Mouse (Mus musculus) stomach, embryonic 16.5 days (tissue): ENCODE results near the gene Spns1. TPM values are rescaled to one million over a fixed set of nuclear protein-coding genes. Genes with fewer than 3 reads are reported as not detected.
A peak's percentile ranks its signal among the peaks of the same experiment; 100 is the strongest.
"Not testable (repeated sequence)": the region's sequence is repeated elsewhere in the genome, so short reads cannot be mapped to it uniquely, and the experiment has no call there.

ENCODE experiments used
- ATAC-seq: fragments of 200-750 bp; cut with Nextera tagmentation; 2 replicates; pipeline ENCODE4 v1.8.0; 2017; ENCODE audit warnings: moderate number of reproducible peaks, moderate TSS enrichment; ENCODE audit not compliant: insufficient read depth, low FRiP score
- H3K27ac ChIP-seq: fragments of 300-500 bp; sonication (generic); 2 replicates; pipeline ENCODE4 v1.5.1; 2014; ENCODE audit warnings: low read length
- H3K27me3 ChIP-seq: fragments of 300-500 bp; sonication (generic); 2 replicates; pipeline ENCODE4 v1.6.1; 2014; ENCODE audit warnings: low read length, control low read depth, mixed read lengths; ENCODE audit not compliant: control insufficient read depth, insufficient read depth
- H3K36me3 ChIP-seq: fragments of 300-500 bp; sonication (generic); 2 replicates; pipeline ENCODE4 v1.6.1; 2014; ENCODE audit warnings: low read length; ENCODE audit not compliant: control insufficient read depth, insufficient read depth
- H3K4me1 ChIP-seq: fragments of 300-500 bp; sonication (generic); 2 replicates; pipeline ENCODE4 v1.6.1; 2014; ENCODE audit warnings: low read length, control low read depth, mixed read lengths; ENCODE audit not compliant: control insufficient read depth, insufficient read depth
- H3K4me2 ChIP-seq: fragments of 300-500 bp; sonication (generic); 2 replicates; pipeline ENCODE4 v1.6.1; 2014; ENCODE audit warnings: low read depth, low read length, mixed read lengths
- H3K4me3 ChIP-seq: fragments of 300-500 bp; sonication (generic); replicated peaks from 2 replicates; pipeline ENCODE4 v1.5.1; 2014; ENCODE audit warnings: mild to moderate bottlenecking, low read length
- H3K9ac ChIP-seq: fragments of 300-500 bp; sonication (generic); 2 replicates; pipeline ENCODE4 v1.6.1; 2014; ENCODE audit warnings: low read length
- H3K9me3 ChIP-seq: fragments of 300-500 bp; sonication (generic); replicated peaks from 2 replicates; pipeline ENCODE4 v1.6.1; 2016; ENCODE audit warnings: low read length, control low read depth; ENCODE audit not compliant: control insufficient read depth
- WGBS: fragments of 180-500 bp; shearing (Covaris S2); extraction: QIAGEN DNeasy Blood & Tissue Kit; methylation state at CpG from one replicate; pipeline ENCODE4 v1.1.7; 2014; 5-methylcytosine and 5-hydroxymethylcytosine counted together
- polyA plus RNA-seq: library from polyadenylated mRNA; unstranded; fragments of >200 nt; fragmentation: Nextera tagmentation; extraction: Ambion mirVana; gene quantifications from 2 replicates; pipeline ENCODE4 v1.2.1, GENCODE M21; 2015

The Spns1 gene
- polyA plus RNA-seq, 1 experiment from 2014 or later: 48.1 TPM

- Histone ChIP-seq H3K9ac (no peak overlapping the region), H3K4me3 (no peak overlapping the region), H3K4me2 (no peak overlapping the region), H3K36me3 (no peaks in the 10 kb centered on the region), H3K9me3 (no peaks in the 10 kb centered on the region), H3K27ac (no peak overlapping the region), H3K4me1 (no peaks in the 10 kb centered on the region), H3K27me3 (no peaks in the 10 kb centered on the region)
- 71% methylated on average over 2 of the region's 2 CpGs for WGBS
- no peak for ATAC-seq
These were observed 31.4 kb upstream of the Spns1 start for GRCm38 (mm10) chr7:126408686-126409085.

GRCm38 (mm10) chr7:126402518-126402917, 25.3 kb upstream of the Spns1 start:
- 76% methylated on average over 7 of the region's 8 CpGs for WGBS
- not testable (repeated sequence) for H3K4me2 ChIP-seq, H3K36me3 ChIP-seq, H3K4me3 ChIP-seq, H3K9ac ChIP-seq, H3K9me3 ChIP-seq, H3K27ac ChIP-seq, H3K4me1 ChIP-seq, H3K27me3 ChIP-seq, ATAC-seq

GRCm38 (mm10) chr7:126399548-126399947, 22.3 kb upstream of the Spns1 start:
- 9% methylated on average over 5 of the region's 5 CpGs for WGBS
- H3K27ac ChIP-seq: no peak overlapping the region
- no peak overlapping the region for H3K4me3 ChIP-seq
- no peaks in the 10 kb centered on the region for H3K36me3 ChIP-seq
- H3K27me3 ChIP-seq: no peaks in the 10 kb centered on the region
- H3K4me2 ChIP-seq: no peak overlapping the region
- H3K9ac ChIP-seq: no peak overlapping the region
- H3K4me1 ChIP-seq: peaks cover 6% of the 10 kb centered on the region; the same call in 1 of the 2 replicates
- no peaks in the 10 kb centered on the region for H3K9me3 ChIP-seq
- ATAC-seq: no peak

GRCm38 (mm10) chr7:126397822-126398221, 20.6 kb upstream of the Spns1 start:
- 83% methylated on average over 4 of the region's 4 CpGs for WGBS
- Histone ChIP-seq H3K4me2 (no peak overlapping the region), H3K9ac (no peak overlapping the region), H3K4me1 (peaks cover 6% of the 10 kb centered on the region; the same call in 1 of the 2 replicates), H3K27ac (no peak overlapping the region), H3K27me3 (no peaks in the 10 kb centered on the region), H3K9me3 (no peaks in the 10 kb centered on the region), H3K36me3 (no peaks in the 10 kb centered on the region), H3K4me3 (no peak overlapping the region)
- ATAC-seq: no peak

GRCm38 (mm10) chr7:126397221-126397620, 20.0 kb upstream of the Spns1 start:
- no peak overlapping the region for H3K4me3 ChIP-seq
- H3K4me1 ChIP-seq: peaks cover 6% of the 10 kb centered on the region; the same call in 1 of the 2 replicates
- no peak for ATAC-seq
- no peaks in the 10 kb centered on the region for H3K27me3 ChIP-seq
- H3K4me2 ChIP-seq: peak overlapping the region; percentile 33
- H3K27ac ChIP-seq: no peak overlapping the region
- H3K9me3 ChIP-seq: no peaks in the 10 kb centered on the region
- WGBS: 51% methylated on average over 6 of the region's 6 CpGs
- no peak overlapping the region for H3K9ac ChIP-seq
- no peaks in the 10 kb centered on the region for H3K36me3 ChIP-seq

GRCm38 (mm10) chr7:126396298-126397119, 19.3 kb upstream of the Spns1 start, which contains the start of gene Nfatc2ip:
TSS of gene Nfatc2ip (minus strand) at chr7:126396737.
- Histone ChIP-seq H3K4me2 (peak within 1 kb of the TSS; percentile 88), H3K27ac (peak within 1 kb of the TSS; percentile 38; the same call in 1 of the 2 replicates)
- peak; percentile 100 for ATAC-seq

GRCm38 (mm10) chr7:126392086-126392884, 15.0 kb upstream of the Spns1 start:
- not testable (repeated sequence) for ATAC-seq, H3K4me2 ChIP-seq, H3K36me3 ChIP-seq, H3K4me1 ChIP-seq, H3K9me3 ChIP-seq, H3K27ac ChIP-seq, H3K27me3 ChIP-seq, H3K9ac ChIP-seq, H3K4me3 ChIP-seq
- WGBS: 92% methylated on average over 7 of the region's 7 CpGs

More at GRCm38 (mm10) chr7:126396298-126397119, 19.3 kb upstream of the Spns1 start, which contains the start of gene Nfatc2ip:
- Histone ChIP-seq H3K4me1 (peaks cover 6% of the 10 kb centered on the region; the same call in 1 of the 2 replicates), H3K36me3 (no peaks in the 10 kb centered on the region), H3K9me3 (no peaks in the 10 kb centered on the region), H3K9ac (peak within 1 kb of the TSS; percentile 89), H3K4me3 (peak within 1 kb of the TSS; percentile 94), H3K27me3 (no peaks in the 10 kb centered on the region)
- WGBS: under 1% methylated on average over 59 of the region's 59 CpGs

GRCm38 (mm10) chr7:126388185-126388584, 10.9 kb upstream of the Spns1 start:
- Histone ChIP-seq H3K4me1 (no peaks in the 10 kb centered on the region), H3K4me3 (no peak overlapping the region), H3K36me3 (no peaks in the 10 kb centered on the region), H3K4me2 (no peak overlapping the region), H3K27me3 (no peaks in the 10 kb centered on the region), H3K9ac (no peak overlapping the region), H3K9me3 (no peaks in the 10 kb centered on the region), H3K27ac (no peak overlapping the region)
- 96% methylated on average over 1 of the region's 1 CpGs for WGBS
- no peak for ATAC-seq

GRCm38 (mm10) chr7:126383565-126383964, 6.3 kb upstream of the Spns1 start:
- Histone ChIP-seq H3K9me3 (no peaks in the 10 kb centered on the region), H3K9ac (no peak overlapping the region), H3K36me3 (no peaks in the 10 kb centered on the region), H3K27me3 (no peaks in the 10 kb centered on the region), H3K4me1 (no peaks in the 10 kb centered on the region), H3K27ac (no peak overlapping the region), H3K4me3 (no peak overlapping the region), H3K4me2 (no peak overlapping the region)
- ATAC-seq: no peak
- WGBS: 79% methylated on average over 5 of the region's 5 CpGs
